Mouse (Mus musculus): ENCODE results near the gene Maats1.
"Not testable (repeated sequence)": the region's sequence is repeated elsewhere in the genome, so short reads cannot be mapped to it uniquely, and the experiment has no call there.

Gene Maats1

GRCm38 (mm10) chr16:38347588-38347987, 5.6 kb upstream of the Maats1 start:
- no peak for DNase-seq

- peak; percentile 95 to 97 for DNase-seq
Observed at GRCm38 (mm10) chr16:38346529-38347325, 4.8 kb upstream of the Maats1 start, which contains the start of the genes Cox17 and Gm21987. Gene Cox17 (plus strand): TSS chr16:38346991. Gene Gm21987 (plus strand): TSS chr16:38347040.

GRCm38 (mm10) chr16:38344941-38345725, 3.2 kb upstream of the Maats1 start:
- DNase-seq = no peak

- not testable (repeated sequence) for DNase-seq
Observed at GRCm38 (mm10) chr16:38338077-38338476, 3.9 kb downstream of the Maats1 start.

DNA sequence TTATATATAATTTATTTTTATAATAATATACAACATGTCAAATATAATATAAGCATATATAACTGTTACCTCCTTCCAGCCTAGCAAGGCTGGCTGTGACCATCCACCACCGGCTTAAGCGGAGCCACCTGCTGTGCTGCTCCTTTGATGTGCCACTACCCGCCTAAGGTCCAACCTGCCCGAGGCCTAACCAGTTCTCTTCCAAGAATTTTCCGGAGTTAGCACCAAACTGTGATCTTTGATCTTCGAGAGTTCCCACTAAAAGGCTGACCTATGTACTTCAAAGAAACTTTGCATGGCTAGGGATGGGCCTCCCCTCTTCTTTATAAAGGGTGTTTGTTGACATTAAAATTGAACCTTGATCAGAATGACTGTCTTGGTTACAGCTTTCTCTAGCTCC, 7.5 kb downstream of the Maats1 start:
- no peak for DNase-seq

GRCm38 (mm10) chr16:38329340-38329739, 12.6 kb downstream of the Maats1 start:
- no peak for DNase-seq

- no peak for DNase-seq
Observed at GRCm38 (mm10) chr16:38326778-38327397, 15.1 kb downstream of the Maats1 start.

DNA sequence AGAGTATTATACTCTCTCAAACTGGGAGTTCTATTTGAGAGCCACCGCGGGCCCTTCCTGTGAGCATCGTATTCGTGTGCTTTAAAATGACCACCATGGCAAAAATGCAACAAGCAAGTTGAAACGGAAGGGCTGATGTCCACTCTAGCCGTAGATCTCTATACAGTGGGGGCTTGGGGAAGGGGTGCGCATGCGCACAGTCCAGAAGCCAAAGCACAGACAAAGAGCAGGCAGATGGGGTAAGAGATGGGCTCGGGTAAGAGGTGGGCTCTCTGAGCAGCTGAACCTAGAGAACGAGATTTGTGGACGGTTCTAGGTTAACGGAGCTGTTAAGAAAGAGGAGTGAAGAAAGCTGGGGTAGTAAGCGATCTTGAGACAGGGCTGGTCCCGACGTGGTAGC, 17.6 kb downstream of the Maats1 start:
- no peak for DNase-seq

DNA sequence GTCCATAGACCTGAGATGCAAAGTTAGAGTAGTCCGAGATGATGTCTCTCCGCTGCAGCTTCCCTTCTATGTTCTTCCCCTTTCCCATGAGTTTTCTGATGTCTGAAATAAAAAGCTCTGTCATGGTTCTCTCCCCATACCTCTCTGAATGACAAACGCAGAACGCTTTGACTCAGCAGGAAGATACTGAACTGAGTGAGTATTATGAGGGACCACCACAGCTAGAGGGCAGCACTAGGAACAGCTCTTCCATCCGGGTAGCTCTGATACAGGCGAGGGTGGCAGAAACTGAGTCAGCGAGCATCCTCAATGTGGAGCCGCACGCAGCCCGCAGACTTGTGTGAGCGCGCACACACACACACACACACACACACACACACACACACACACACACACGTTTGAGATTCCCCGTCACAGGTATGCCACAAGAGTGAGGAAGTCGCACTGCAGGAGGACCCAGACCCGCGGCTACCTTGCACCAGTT, 20.4 kb downstream of the Maats1 start:
- peak in 1 of 2 experiments; percentile 39 for DNase-seq

DNA sequence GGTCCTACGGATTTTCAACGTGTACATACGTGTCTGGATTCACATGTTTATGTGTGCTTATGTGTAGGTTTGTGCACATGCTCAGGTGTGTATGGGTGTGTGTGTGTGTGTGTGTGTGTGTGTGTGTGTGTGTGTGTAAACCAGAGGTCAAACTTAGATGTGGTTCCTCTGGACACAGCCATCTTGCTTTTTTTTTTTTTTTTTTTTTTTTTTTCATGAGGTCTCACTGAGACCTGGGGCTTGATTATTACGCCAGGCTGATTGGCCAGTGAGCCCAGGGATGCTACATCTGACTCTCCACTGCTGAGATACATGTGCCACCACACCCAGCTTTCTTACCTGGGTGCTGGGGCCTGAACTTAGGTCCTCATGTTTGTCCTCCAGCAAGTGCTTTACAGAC, 22.9 kb downstream of the Maats1 start:
- DNase-seq = no peak

DNA sequence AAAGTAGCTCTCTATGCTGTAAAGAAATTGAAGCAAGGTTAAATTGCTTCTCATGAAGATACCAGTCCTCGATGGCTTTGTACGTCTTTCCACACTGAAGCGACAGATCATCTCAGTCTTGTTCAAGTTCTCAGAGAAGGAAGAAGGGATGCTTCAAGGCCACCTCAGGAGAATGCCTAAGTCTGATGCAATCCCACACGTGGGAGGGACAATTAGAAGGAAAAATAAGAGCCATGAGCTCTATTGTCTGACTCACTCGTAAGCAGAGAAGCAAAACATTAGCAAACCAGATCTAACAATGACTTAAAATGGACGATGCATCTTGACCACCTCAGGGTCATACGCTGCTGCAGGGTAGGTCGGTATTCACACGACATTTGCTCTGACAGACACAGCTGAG, 23.5 kb downstream of the Maats1 start:
- no peak for DNase-seq

DNA sequence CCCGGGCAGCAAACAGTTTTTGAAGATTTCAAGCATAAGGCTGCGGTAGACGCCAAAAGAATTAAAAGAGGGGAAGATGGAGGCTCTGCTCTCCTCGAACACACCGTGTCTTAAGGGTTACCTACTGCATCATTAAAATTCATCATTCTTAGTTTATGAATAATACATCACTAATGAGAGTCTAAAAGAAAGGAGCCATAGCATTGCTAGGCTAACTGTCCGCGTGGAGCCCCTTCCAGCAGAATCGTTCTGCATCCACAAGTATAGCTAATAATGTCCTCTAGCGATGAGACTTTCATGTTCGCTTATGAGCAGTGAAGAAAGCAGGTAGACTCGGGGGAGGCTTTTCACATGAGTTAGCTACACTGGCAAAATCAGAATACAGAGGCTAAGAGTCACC, 33.7 kb downstream of the Maats1 start:
- DNase-seq = no peak

- DNase-seq = no peak
Observed at GRCm38 (mm10) chr16:38307651-38308050, 34.3 kb downstream of the Maats1 start.

DNA sequence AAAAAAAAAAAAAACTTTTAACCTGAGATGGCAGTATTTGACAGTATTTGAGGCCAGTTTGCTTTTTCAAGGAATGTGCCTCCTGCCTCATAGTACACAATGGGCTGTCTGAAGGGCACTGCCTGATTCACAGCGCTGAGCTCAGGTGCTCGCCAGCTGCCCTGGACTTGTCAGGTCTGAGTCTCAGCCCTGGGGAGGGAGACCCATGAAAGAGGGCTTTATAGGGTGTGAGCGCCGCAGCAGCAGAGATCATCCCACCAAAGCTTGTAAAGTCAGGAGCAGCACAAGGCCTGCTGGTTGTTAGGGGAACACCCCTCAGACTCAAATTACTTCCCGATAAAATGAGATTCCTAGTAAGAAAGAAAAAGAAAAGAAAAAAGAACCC, 34.7 kb downstream of the Maats1 start:
- no peak for DNase-seq

DNA sequence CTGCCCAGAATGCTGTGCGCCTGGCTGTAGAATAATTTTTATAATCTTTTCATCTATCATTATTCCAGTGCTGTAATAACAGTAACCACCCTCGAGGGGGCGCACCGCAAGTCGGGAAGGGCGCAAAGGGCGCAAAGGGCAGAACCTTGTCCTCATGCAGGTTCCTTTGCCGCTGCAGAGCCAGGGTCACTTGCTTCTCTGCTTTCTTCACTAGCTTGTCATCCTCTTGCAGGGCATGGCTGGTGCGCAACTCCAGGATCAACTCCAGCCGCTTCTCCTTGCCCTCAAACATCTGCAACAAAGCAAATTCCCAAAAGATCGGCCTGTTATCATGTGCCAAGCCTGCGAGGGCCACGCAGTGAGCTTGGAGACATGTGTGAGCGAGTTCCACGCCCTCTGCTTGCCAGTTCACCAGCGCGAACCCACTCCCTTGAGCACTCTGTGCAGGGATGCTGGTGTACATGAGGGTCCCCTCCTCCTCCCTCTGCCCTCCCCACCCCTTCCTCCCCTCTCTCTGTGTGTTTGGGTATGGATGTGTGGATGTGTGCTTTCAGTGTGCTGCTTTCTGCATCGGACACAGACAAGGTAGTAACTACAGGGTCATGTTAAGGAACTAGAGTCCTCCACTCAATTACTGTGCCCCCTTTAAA, 35.2 kb downstream of the Maats1 start:
- no peak for DNase-seq

DNA sequence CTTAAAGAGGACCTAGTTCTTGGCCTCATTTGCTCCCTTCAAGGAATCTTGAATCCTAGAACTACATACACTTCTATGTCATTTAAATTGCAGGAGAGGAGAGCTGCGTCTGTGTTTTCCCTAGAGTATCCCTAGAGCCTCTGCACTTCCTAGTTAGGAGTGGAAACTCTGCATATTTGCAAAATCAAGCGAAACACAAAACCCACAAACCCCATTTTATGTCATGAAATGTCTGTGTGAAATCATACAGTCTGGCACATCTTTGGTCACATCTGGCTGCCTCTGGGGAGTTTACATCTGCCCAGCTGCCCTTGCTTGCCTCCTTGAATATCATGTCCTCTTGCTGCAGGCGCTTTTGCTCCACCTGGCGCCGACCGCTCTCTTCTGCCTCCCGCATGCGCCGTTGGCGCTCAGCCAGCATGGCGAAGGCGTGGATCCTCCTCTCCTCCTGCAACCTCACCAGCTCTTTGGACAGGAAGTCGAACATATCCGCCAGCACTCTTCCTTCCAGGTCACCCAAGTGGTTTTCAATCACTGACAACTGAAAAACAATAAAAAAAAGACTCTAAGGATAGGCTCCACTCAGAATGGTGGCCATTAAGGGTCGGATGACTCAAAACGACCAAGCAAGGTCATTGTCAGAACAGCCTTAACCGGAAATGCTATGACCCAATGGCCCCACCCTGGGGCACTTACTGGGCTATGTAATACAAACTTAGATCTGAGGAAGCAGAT, 37.3 kb downstream of the Maats1 start:
- peak; percentile 51 to 58 for DNase-seq

GRCm38 (mm10) chr16:38302367-38302766, 39.6 kb downstream of the Maats1 start:
- no peak for DNase-seq

DNA sequence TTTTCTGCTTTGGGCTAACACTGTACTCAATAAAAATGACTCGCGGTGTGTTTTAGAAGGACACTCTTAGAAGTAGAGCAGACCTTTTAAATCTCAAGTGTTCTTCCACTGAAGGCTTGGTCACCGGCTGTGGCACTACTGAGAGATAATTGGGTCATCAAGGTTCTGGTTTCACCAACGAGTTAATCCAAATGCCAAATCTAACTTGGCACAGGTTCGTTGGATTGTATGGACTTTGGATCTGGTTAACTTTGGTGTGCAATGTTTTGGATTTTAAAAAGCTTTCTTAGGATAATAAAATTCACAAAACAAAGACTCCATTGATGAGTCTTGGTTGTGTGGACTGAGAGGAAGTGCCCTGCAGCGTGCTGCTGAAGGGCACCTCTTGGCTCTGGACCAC, 43.5 kb downstream of the Maats1 start:
- DNase-seq = no peak

GRCm38 (mm10) chr16:38295349-38295930, 46.5 kb downstream of the Maats1 start:
- no peak for DNase-seq

GRCm38 (mm10) chr16:38294685-38295348, 47.1 kb downstream of the Maats1 start, which contains the start of gene Nr1i2:
Gene Nr1i2 (minus strand): TSS chr16:38294824.
- DNase-seq = no peak

DNA sequence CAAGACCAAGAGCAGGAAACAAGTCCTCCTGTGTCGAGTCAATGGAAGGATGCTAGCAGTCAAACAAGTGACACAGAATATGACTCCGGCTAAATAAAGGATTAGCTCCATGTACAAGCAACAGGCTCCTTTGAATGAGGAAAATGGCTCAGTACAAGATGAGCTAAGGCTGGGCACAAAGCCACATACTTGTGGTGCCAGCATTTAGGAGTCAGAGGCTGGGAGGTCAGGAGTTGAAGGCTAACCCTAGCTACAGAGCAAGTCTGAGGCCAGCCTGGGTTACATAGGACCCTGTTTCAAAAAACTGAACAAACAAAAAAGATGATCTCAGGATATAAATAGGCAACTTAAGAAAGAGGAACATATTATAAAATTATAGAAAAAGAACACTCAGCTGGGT, 51.8 kb downstream of the Maats1 start:
- no peak for DNase-seq
